Mouse (Mus musculus): ENCODE data around the gene Gm49027. TPM values are rescaled to one million over a fixed set of nuclear protein-coding genes. Genes with fewer than 3 reads are reported as not detected.

The Gm49027 gene
- polyA plus RNA-seq, 1 experiment from 2014 or later: 2.3 TPM

- no peak overlapping the region for H3K9ac ChIP-seq (replicated peaks; ENCODE audit: low read depth, low read length)
- no peaks in the 10 kb centered on the region for H3K27me3 ChIP-seq (replicated peaks; ENCODE audit: control insufficient read depth, insufficient read depth, low read length)
- H3K27ac ChIP-seq (ENCODE audit: low read length): no peak overlapping the region
- H3K4me2 ChIP-seq (ENCODE audit: low read length): no peak overlapping the region
- WGBS: 66% methylated on average over 5 of the region's 5 CpGs
- H3K9me3 ChIP-seq (ENCODE audit: control insufficient read depth, low read length): no peaks in the 10 kb centered on the region
- H3K36me3 ChIP-seq (ENCODE audit: control insufficient read depth, insufficient read depth): no peaks in the 10 kb centered on the region
- no peak overlapping the region for H3K4me3 ChIP-seq (replicated peaks; ENCODE audit: low read length)
- H3K4me1 ChIP-seq (replicated peaks; ENCODE audit: control insufficient read depth, insufficient read depth, low read length): no peaks in the 10 kb centered on the region
- ATAC-seq: no peak
Measured at GRCm38 (mm10) chr5:123473817-123474216, 51.5 kb downstream of the Gm49027 start.

DNA sequence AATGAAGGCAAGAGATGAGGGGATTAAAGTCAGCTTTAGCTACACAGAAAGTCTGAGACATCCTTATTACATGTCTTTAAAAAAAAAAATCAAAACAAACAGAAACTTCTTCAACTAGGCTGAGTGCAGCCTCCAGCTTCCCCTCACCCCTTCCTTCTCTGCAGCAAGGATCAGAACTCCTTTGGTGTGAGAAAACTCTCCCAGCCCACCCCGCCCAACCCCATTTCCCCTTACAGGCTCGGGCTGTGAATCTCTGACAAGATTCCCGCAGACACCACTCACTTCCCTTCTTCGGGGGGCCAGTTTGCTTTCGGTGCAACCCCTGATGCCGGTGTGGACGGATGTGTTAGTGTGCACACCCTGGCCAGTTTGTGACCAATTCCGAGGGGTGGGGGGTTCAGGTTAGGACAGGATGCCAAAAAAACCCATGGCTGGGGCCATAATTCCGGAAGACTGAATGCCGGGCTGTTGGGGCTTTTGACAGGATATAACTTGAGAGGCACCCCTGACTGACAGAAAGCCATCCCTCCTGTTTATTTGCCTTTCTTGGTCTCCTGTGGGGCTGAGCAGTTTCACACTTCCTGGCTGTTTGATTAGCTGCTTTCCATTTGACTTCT lies 54.4 kb downstream of the Gm49027 start:
- Histone ChIP-seq H3K36me3 (ENCODE audit: control insufficient read depth, insufficient read depth) (no peaks in the 10 kb centered on the region), H3K9ac (replicated peaks; ENCODE audit: low read depth, low read length) (no peak overlapping the region), H3K4me1 (replicated peaks; ENCODE audit: control insufficient read depth, insufficient read depth, low read length) (no peaks in the 10 kb centered on the region), H3K4me3 (replicated peaks; ENCODE audit: low read length) (no peak overlapping the region), H3K4me2 (ENCODE audit: low read length) (no peak overlapping the region), H3K9me3 (ENCODE audit: control insufficient read depth, low read length) (no peaks in the 10 kb centered on the region), H3K27ac (ENCODE audit: low read length) (no peak overlapping the region), H3K27me3 (replicated peaks; ENCODE audit: control insufficient read depth, insufficient read depth, low read length) (no peaks in the 10 kb centered on the region)
- ATAC-seq: no peak
- WGBS: 75% methylated on average over 10 of the region's 10 CpGs

DNA sequence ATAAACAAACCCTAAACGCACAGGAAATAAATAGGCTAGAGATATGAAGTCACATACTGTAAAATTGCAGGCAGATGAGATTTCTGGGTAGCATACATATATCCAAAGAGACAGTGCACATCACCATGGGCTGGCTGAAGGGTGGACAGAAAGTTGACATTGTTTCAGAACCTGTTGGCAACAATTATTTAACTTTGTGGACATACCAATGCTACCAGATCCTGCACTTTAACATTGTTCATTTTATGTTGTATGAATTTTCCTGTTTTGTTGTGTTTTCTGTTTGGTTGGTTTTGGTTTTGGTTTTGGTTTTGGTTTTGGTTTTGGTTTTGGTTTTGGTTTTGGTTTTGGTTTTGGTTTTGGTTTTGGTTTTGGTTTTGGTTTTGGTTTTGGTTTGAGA lies 60.6 kb downstream of the Gm49027 start:
- H3K4me1 ChIP-seq (replicated peaks; ENCODE audit: control insufficient read depth, insufficient read depth, low read length): no peaks in the 10 kb centered on the region
- H3K9ac ChIP-seq (replicated peaks; ENCODE audit: low read depth, low read length): no peak overlapping the region
- no peak for ATAC-seq
- H3K27ac ChIP-seq (ENCODE audit: low read length): no peak overlapping the region
- H3K36me3 ChIP-seq (ENCODE audit: control insufficient read depth, insufficient read depth): no peaks in the 10 kb centered on the region
- no peaks in the 10 kb centered on the region for H3K27me3 ChIP-seq (replicated peaks; ENCODE audit: control insufficient read depth, insufficient read depth, low read length)
- no peak overlapping the region for H3K4me2 ChIP-seq (ENCODE audit: low read length)
- no peaks in the 10 kb centered on the region for H3K9me3 ChIP-seq (ENCODE audit: control insufficient read depth, low read length)
- no peak overlapping the region for H3K4me3 ChIP-seq (replicated peaks; ENCODE audit: low read length)
- WGBS: 90% methylated on average over 1 of the region's 1 CpGs

Small RNA genes lying within 50 kb of the gene (microRNA-seq; reads per million reads assigned to microRNA genes)
- gene Mir7647: not detected

Other genes starting within 250 kb of the Gm49027 start
- gene Bcl7a, start 181.7 kb downstream of the Gm49027 start, polyA plus RNA-seq (2015; fragmentation: Nextera tagmentation; extraction: Ambion mirVana): 81.9 and 84.3 TPM in 2 replicates
- 18.0 and 18.1 TPM in 2 replicates for gene Mlxip, start 130.7 kb downstream of the Gm49027 start, polyA plus RNA-seq (2015; fragmentation: Nextera tagmentation; extraction: Ambion mirVana)
- gene Lrrc43, start 36.2 kb downstream of the Gm49027 start, polyA plus RNA-seq (2015; fragmentation: Nextera tagmentation; extraction: Ambion mirVana): 0.24 and 0.43 TPM in 2 replicates
- gene Il31, start 36.0 kb downstream of the Gm49027 start, polyA plus RNA-seq (2015; fragmentation: Nextera tagmentation; extraction: Ambion mirVana): not detected in 2 replicates
- gene B3gnt4, start 15.0 kb downstream of the Gm49027 start, polyA plus RNA-seq (2015; fragmentation: Nextera tagmentation; extraction: Ambion mirVana): 1.8 and 2.5 TPM in 2 replicates
- 116 and 123 TPM in 2 replicates for gene Diablo, start 1.3 kb downstream of the Gm49027 start, polyA plus RNA-seq (2015; fragmentation: Nextera tagmentation; extraction: Ambion mirVana)
- 44.1 and 44.9 TPM in 2 replicates for gene Vps33a, start 47.5 kb upstream of the Gm49027 start, polyA plus RNA-seq (2015; fragmentation: Nextera tagmentation; extraction: Ambion mirVana)
- gene Clip1, start 159.1 kb upstream of the Gm49027 start, polyA plus RNA-seq (2015; fragmentation: Nextera tagmentation; extraction: Ambion mirVana): 83.1 and 93.0 TPM in 2 replicates
- gene Zcchc8, start 195.6 kb upstream of the Gm49027 start, polyA plus RNA-seq (2015; fragmentation: Nextera tagmentation; extraction: Ambion mirVana): 92.7 and 96.1 TPM in 2 replicates
- gene Rsrc2, start 223.9 kb upstream of the Gm49027 start, polyA plus RNA-seq (2015; fragmentation: Nextera tagmentation; extraction: Ambion mirVana): 145 and 163 TPM in 2 replicates
- gene Kntc1, start 224.2 kb upstream of the Gm49027 start, polyA plus RNA-seq (2015; fragmentation: Nextera tagmentation; extraction: Ambion mirVana): 12.6 and 12.8 TPM in 2 replicates

Data from forebrain, embryonic 16.5 days (tissue).